Comparison of ENCODE assay signal across 10 mouse cellular contexts in genomic region chr13:112511261-112511660, GRCm38 (mm10). TPM values are rescaled to one million over a fixed set of nuclear protein-coding genes. Genes with fewer than 3 reads are reported as not detected.
DNase-seq lines count a peak whose midpoint lies in the region; ATAC-seq lines count a peak whose summit lies in the region.
"Had no signal": no experiment of that assay in that cellular context is flagged by ENCODE, and none has a peak within 500 bp of the region (broad histone marks: within the 10 kb centered on the region; RNA-seq: fewer than 3 reads in every experiment).

No protein-coding gene starts in this region.

- no peaks in the 10 kb centered on the region for H3K4me1 ChIP-seq in intestine, embryonic 14.5 days (replicated peaks; ENCODE audit: control insufficient read depth, insufficient read depth, low read length)
- no peaks in the 10 kb centered on the region for H3K4me1 ChIP-seq in intestine, embryonic 16.5 days (ENCODE audit: control insufficient read depth, insufficient read depth, low read length)
- H3K4me1 ChIP-seq: liver, embryonic 15.5 days; stomach, embryonic 15.5 days had no signal

- H3K27ac ChIP-seq in intestine, embryonic 14.5 days (ENCODE audit: low read depth) = no peak overlapping the region
- H3K27ac ChIP-seq in intestine, embryonic 16.5 days (ENCODE audit: low read length) = no peak overlapping the region
- H3K27ac ChIP-seq: liver, embryonic 15.5 days; stomach, embryonic 15.5 days had no signal

- 70% methylated on average over 11 of the region's 11 CpGs for WGBS in intestine, embryonic 14.5 days
- 66% methylated on average over 11 of the region's 11 CpGs for WGBS in intestine, embryonic 16.5 days

- no peak for DNase-seq in intestine, embryonic 14.5 days (ENCODE audit: low spot score)
- DNase-seq in right cerebral cortex, postnatal 10 days (ENCODE audit: low spot score in 2 of 2) = peak; percentile 40 to 50
- DNase-seq in right cerebral cortex, adult 2 months (ENCODE audit: low spot score in 2 of 2) = no peak
- peak; percentile 51 to 73 for DNase-seq in adrenal gland, postnatal 36 days
- DNase-seq in lung, postnatal 10 days = peak; percentile 28
- DNase-seq in thymus, postnatal 25 days = no peak

- H3K9ac ChIP-seq in intestine, embryonic 14.5 days (ENCODE audit: low read length) = no peak overlapping the region
- H3K9ac ChIP-seq in intestine, embryonic 16.5 days (ENCODE audit: low read depth, low read length) = no peak overlapping the region
- H3K9ac ChIP-seq: liver, embryonic 15.5 days; stomach, embryonic 15.5 days had no signal

- no peak overlapping the region for H3K4me2 ChIP-seq in intestine, embryonic 14.5 days (ENCODE audit: low read length)
- no peak overlapping the region for H3K4me2 ChIP-seq in intestine, embryonic 16.5 days (ENCODE audit: low read depth, low read length)
- H3K4me2 ChIP-seq: liver, embryonic 15.5 days; stomach, embryonic 15.5 days had no signal

- 0 out of 2 replicates have a peak, but pooled peaks have one; percentile 34 for ATAC-seq in intestine, embryonic 14.5 days (replicated peaks; ENCODE audit: low FRiP score, low TSS enrichment, low read depth)
- no peak for ATAC-seq in intestine, embryonic 16.5 days
- ATAC-seq: intestine, postnatal 0 days had no signal

- H3K36me3 ChIP-seq in intestine, embryonic 14.5 days (ENCODE audit: control insufficient read depth, insufficient read depth, low read length) = peaks cover 19% of the 10 kb centered on the region
- no peaks in the 10 kb centered on the region for H3K36me3 ChIP-seq in intestine, embryonic 16.5 days (ENCODE audit: control insufficient read depth, insufficient read depth, low read length)
- H3K36me3 ChIP-seq: liver, embryonic 15.5 days had no signal

- no peaks in the 10 kb centered on the region for H3K9me3 ChIP-seq in intestine, embryonic 14.5 days (ENCODE audit: control insufficient read depth, low read length)
- no peaks in the 10 kb centered on the region for H3K9me3 ChIP-seq in intestine, embryonic 16.5 days (ENCODE audit: control insufficient read depth, low read length)
- H3K9me3 ChIP-seq: liver, embryonic 15.5 days; stomach, embryonic 15.5 days had no signal

- H3K4me3 ChIP-seq in intestine, embryonic 14.5 days (ENCODE audit: low read depth, low read length) = no peak overlapping the region
- H3K4me3 ChIP-seq in intestine, embryonic 16.5 days (ENCODE audit: low read length) = no peak overlapping the region
- H3K4me3 ChIP-seq: liver, embryonic 15.5 days; stomach, embryonic 15.5 days had no signal

- no peaks in the 10 kb centered on the region for H3K27me3 ChIP-seq in intestine, embryonic 14.5 days (replicated peaks; ENCODE audit: control insufficient read depth, insufficient read depth, low read length)
- H3K27me3 ChIP-seq in intestine, embryonic 16.5 days (replicated peaks; ENCODE audit: control insufficient read depth, insufficient read depth, low read length) = no peaks in the 10 kb centered on the region
- H3K27me3 ChIP-seq: liver, embryonic 15.5 days; stomach, embryonic 15.5 days had no signal

RNA-seq across cellular contexts. Expression of gene Il6st, which starts 47.4 kb away (rescaled TPM):
- 46.2 and 46.5 TPM in 2 replicates for polyA plus RNA-seq in intestine, embryonic 14.5 days (2014; fragmentation: Nextera tagmentation; extraction: Ambion mirVana)
- polyA plus RNA-seq in intestine, embryonic 16.5 days (2015; fragmentation: Nextera tagmentation; extraction: Ambion mirVana) = 24.5 and 28.9 TPM in 2 replicates
- 100 to 1,000 TPM; 350 to 409 TPM for total RNA-seq in adrenal gland, postnatal 36 days (2021)

Comparison
In these comparisons a context has a peak if more than half of its experiments do, and no peak if none do; other contexts are left out.
1. DNase-seq: peak in right cerebral cortex, postnatal 10 days (2 of 2), adrenal gland, postnatal 36 days (2 of 2) and lung, postnatal 10 days (single experiment); none in intestine, embryonic 14.5 days (single experiment), right cerebral cortex, adult 2 months (0 of 2) and thymus, postnatal 25 days (single experiment).